Mouse (Mus musculus): ENCODE data around the gene Syn2. TPM values are rescaled to one million over a fixed set of nuclear protein-coding genes. Genes with fewer than 3 reads are reported as not detected.

Gene Syn2
- polyA plus RNA-seq, 3 experiments from 2014 or later = not detected

GRCm38 (mm10) chr6:115251531-115251985 is 116.9 kb downstream of the Syn2 start:
- no peak for ATAC-seq

- no peak for ATAC-seq
Measured at GRCm38 (mm10) chr6:115252099-115252873, 117.6 kb downstream of the Syn2 start, which contains the start of gene Timp4. Timp4 (minus strand) TSS chr6:115252205.

- ATAC-seq = no peak
Measured at GRCm38 (mm10) chr6:115255171-115255570, 120.5 kb downstream of the Syn2 start.

- ATAC-seq = no peak
Measured at GRCm38 (mm10) chr6:115260507-115260906, 125.8 kb downstream of the Syn2 start.

GRCm38 (mm10) chr6:115266791-115267190 is 132.1 kb downstream of the Syn2 start:
- ATAC-seq = no peak

- no peak for ATAC-seq
Measured at GRCm38 (mm10) chr6:115267916-115268315, 133.2 kb downstream of the Syn2 start.

- ATAC-seq = no peak
Measured at GRCm38 (mm10) chr6:115268551-115269385, 134.1 kb downstream of the Syn2 start.

GRCm38 (mm10) chr6:115269561-115269960 is 134.9 kb downstream of the Syn2 start:
- no peak for ATAC-seq

- ATAC-seq = no peak
Measured at GRCm38 (mm10) chr6:115270085-115270484, 135.4 kb downstream of the Syn2 start.

- no peak for ATAC-seq
Measured at GRCm38 (mm10) chr6:115271326-115271725, 136.6 kb downstream of the Syn2 start.

- no peak for ATAC-seq
Measured at GRCm38 (mm10) chr6:115271866-115272271, 137.2 kb downstream of the Syn2 start.

GRCm38 (mm10) chr6:115273346-115273745 is 138.6 kb downstream of the Syn2 start:
- no peak for ATAC-seq

GRCm38 (mm10) chr6:115274705-115275104 is 140.0 kb downstream of the Syn2 start:
- no peak for ATAC-seq

GRCm38 (mm10) chr6:115275116-115275815 is 140.6 kb downstream of the Syn2 start:
- ATAC-seq = no peak

GRCm38 (mm10) chr6:115278086-115278485 is 143.4 kb downstream of the Syn2 start:
- ATAC-seq = no peak

GRCm38 (mm10) chr6:115279639-115280038 is 144.9 kb downstream of the Syn2 start:
- ATAC-seq = no peak

- ATAC-seq = no peak
Measured at GRCm38 (mm10) chr6:115284153-115284552, 149.5 kb downstream of the Syn2 start.

GRCm38 (mm10) chr6:115286441-115286840 is 151.7 kb downstream of the Syn2 start:
- ATAC-seq = no peak

GRCm38 (mm10) chr6:115288223-115288622 is 153.5 kb downstream of the Syn2 start:
- no peak for ATAC-seq

GRCm38 (mm10) chr6:115290561-115290960 is 155.9 kb downstream of the Syn2 start:
- ATAC-seq = no peak

GRCm38 (mm10) chr6:115291068-115291467 is 156.4 kb downstream of the Syn2 start:
- no peak for ATAC-seq

- ATAC-seq = no peak
Measured at GRCm38 (mm10) chr6:115291823-115292222, 157.1 kb downstream of the Syn2 start.

- ATAC-seq = no peak
Measured at GRCm38 (mm10) chr6:115292621-115293020, 157.9 kb downstream of the Syn2 start.
